Comparison of ENCODE assay signal across 12 mouse cellular contexts in genomic region chr3:88206901-88207371, GRCm38 (mm10). TPM values are rescaled to one million over a fixed set of nuclear protein-coding genes. Genes with fewer than 3 reads are reported as not detected.
DNase-seq lines count a peak whose midpoint lies in the region; ATAC-seq and TF ChIP-seq lines count a peak whose summit lies in the region.
"Had no signal": no experiment of that assay in that cellular context is flagged by ENCODE, and none has a peak within 500 bp of the region (broad histone marks: within the 10 kb centered on the region; RNA-seq: fewer than 3 reads in every experiment).

No protein-coding gene starts in this region.

- H3K27ac ChIP-seq in embryonic facial prominence, embryonic 11.5 days (replicated peaks; ENCODE audit: low read depth, low read length) = no peak overlapping the region
- H3K27ac ChIP-seq in hindbrain, postnatal 0 days = peak overlapping the region; percentile 94
- H3K27ac ChIP-seq in liver, embryonic 11.5 days (ENCODE audit: low read depth, low read length) = no peak overlapping the region
- H3K27ac ChIP-seq: intestine, embryonic 15.5 days; liver, embryonic 15.5 days had no signal

- H3K4me3 ChIP-seq in embryonic facial prominence, embryonic 11.5 days (ENCODE audit: low read depth, low read length) = no peak overlapping the region
- H3K4me3 ChIP-seq in hindbrain, postnatal 0 days (ENCODE audit: low read length) = peak overlapping the region; percentile 57
- H3K4me3 ChIP-seq in liver, embryonic 11.5 days (ENCODE audit: low read depth, low read length) = no peak overlapping the region
- H3K4me3 ChIP-seq: erythroblast, embryonic 14.5 days; intestine, embryonic 15.5 days; liver, embryonic 15.5 days had no signal

- no peaks in the 10 kb centered on the region for H3K36me3 ChIP-seq in embryonic facial prominence, embryonic 11.5 days (replicated peaks; ENCODE audit: control insufficient read depth, insufficient read depth, low read depth, low read length)
- no peaks in the 10 kb centered on the region for H3K36me3 ChIP-seq in hindbrain, postnatal 0 days (ENCODE audit: insufficient read depth, low read length)
- no peaks in the 10 kb centered on the region for H3K36me3 ChIP-seq in liver, embryonic 11.5 days (ENCODE audit: control insufficient read depth, insufficient read depth, low read length)
- H3K36me3 ChIP-seq: intestine, embryonic 15.5 days; liver, embryonic 15.5 days had no signal

- DNase-seq in brain, embryonic 14.5 days (ENCODE audit: low read depth) = peak; percentile 94
- DNase-seq in embryonic facial prominence, embryonic 11.5 days (ENCODE audit: low spot score) = no peak
- peak; percentile 81 for DNase-seq in hindbrain, postnatal 0 days (ENCODE audit: low spot score)
- peak; percentile 40 for DNase-seq in neural tube, embryonic 10.5 days (ENCODE audit: extremely low spot score, low spot score)
- DNase-seq in gastrocnemius, adult 18-20 months (ENCODE audit: low spot score) = no peak
- no peak for DNase-seq in liver, embryonic 11.5 days (ENCODE audit: low spot score)
- no peak for DNase-seq in thymus, postnatal 10 days (ENCODE audit: low spot score in 2 of 2)
- no peak for DNase-seq in adrenal gland, adult (ENCODE audit: inconsistent age in 2 of 2, low spot score in 1 of 2)
- DNase-seq: adrenal gland, adult 8-10 months had no signal

- H3K9ac ChIP-seq in embryonic facial prominence, embryonic 11.5 days (replicated peaks; ENCODE audit: low read length) = no peak overlapping the region
- H3K9ac ChIP-seq in hindbrain, postnatal 0 days (replicated peaks; ENCODE audit: low read length) = peak overlapping the region; percentile 81
- H3K9ac ChIP-seq in liver, embryonic 11.5 days (ENCODE audit: low read depth, low read length) = no peak overlapping the region
- H3K9ac ChIP-seq: intestine, embryonic 15.5 days; liver, embryonic 15.5 days had no signal

- H3K27me3 ChIP-seq in embryonic facial prominence, embryonic 11.5 days (ENCODE audit: control insufficient read depth, insufficient read depth, low read length) = peaks cover 86% of the 10 kb centered on the region
- no peaks in the 10 kb centered on the region for H3K27me3 ChIP-seq in hindbrain, postnatal 0 days (ENCODE audit: insufficient read depth, low read length)
- peaks cover 100% of the 10 kb centered on the region for H3K27me3 ChIP-seq in liver, embryonic 11.5 days (replicated peaks; ENCODE audit: control insufficient read depth, insufficient read depth, low read length)

- TF ChIP-seq POLR2A in brain, embryonic 14.5 days (IDR thresholded peaks at IDR 0.05; ENCODE audit: borderline replicate concordance, extremely low read depth, insufficient read depth, insufficient read length, poor library complexity, severe bottlenecking) = no peak; the same call in 1 of the 2 replicates

- H3K4me2 ChIP-seq in embryonic facial prominence, embryonic 11.5 days (ENCODE audit: low read depth, low read length) = no peak overlapping the region
- H3K4me2 ChIP-seq in hindbrain, postnatal 0 days (ENCODE audit: low read depth, low read length) = peak overlapping the region; percentile 66
- no peak overlapping the region for H3K4me2 ChIP-seq in liver, embryonic 11.5 days
- H3K4me2 ChIP-seq: intestine, embryonic 15.5 days; liver, embryonic 15.5 days had no signal

- TF ChIP-seq CTCF in brain, embryonic 14.5 days (IDR thresholded peaks at IDR 0.05; ENCODE audit: borderline replicate concordance, extremely low read depth, insufficient read depth, insufficient read length) = no peak
- no peak for TF ChIP-seq CTCF in hindbrain, postnatal 0 days (IDR thresholded peaks at IDR 0.05; ENCODE audit: low read depth)

- WGBS in embryonic facial prominence, embryonic 11.5 days = under 1% methylated on average over 14 of the region's 14 CpGs
- WGBS in hindbrain, postnatal 0 days = under 1% methylated on average over 14 of the region's 14 CpGs
- WGBS in liver, embryonic 11.5 days = 4% methylated on average over 14 of the region's 14 CpGs

- H3K4me1 ChIP-seq in embryonic facial prominence, embryonic 11.5 days (ENCODE audit: control insufficient read depth, insufficient read depth, low read length) = no peaks in the 10 kb centered on the region
- H3K4me1 ChIP-seq in hindbrain, postnatal 0 days (ENCODE audit: insufficient read depth, low read length) = peaks cover 44% of the 10 kb centered on the region
- H3K4me1 ChIP-seq in liver, embryonic 11.5 days (replicated peaks; ENCODE audit: control insufficient read depth, insufficient read depth, low read length) = no peaks in the 10 kb centered on the region
- H3K4me1 ChIP-seq: intestine, embryonic 15.5 days; liver, embryonic 15.5 days had no signal

- H3K9me3 ChIP-seq in embryonic facial prominence, embryonic 11.5 days (replicated peaks; ENCODE audit: control insufficient read depth, low read length) = no peaks in the 10 kb centered on the region
- no peaks in the 10 kb centered on the region for H3K9me3 ChIP-seq in hindbrain, postnatal 0 days (ENCODE audit: low read length)
- H3K9me3 ChIP-seq in liver, embryonic 11.5 days (ENCODE audit: control insufficient read depth, low read length) = no peaks in the 10 kb centered on the region
- H3K9me3 ChIP-seq: intestine, embryonic 15.5 days; liver, embryonic 15.5 days had no signal

- ATAC-seq in embryonic facial prominence, embryonic 11.5 days (replicated peaks; ENCODE audit: insufficient number of reproducible peaks, low FRiP score, low TSS enrichment, low read depth) = peak; percentile 45
- ATAC-seq in hindbrain, postnatal 0 days = peak; percentile 33
- no peak for ATAC-seq in liver, embryonic 11.5 days (replicated peaks; ENCODE audit: low FRiP score)
- ATAC-seq: intestine, embryonic 15.5 days had no signal

RNA-seq across cellular contexts. Expression of gene Rhbg, which starts 47.6 kb away (rescaled TPM):
- 0.45 and 0.73 TPM in 2 replicates for polyA plus RNA-seq in brain, embryonic 14.5 days (2012; rRNA removed)
- polyA plus RNA-seq in embryonic facial prominence, embryonic 11.5 days (2014; fragmentation: Nextera tagmentation; extraction: Ambion mirVana) = 0.25 and 0.26 TPM in 2 replicates
- total RNA-seq in hindbrain, postnatal 0 days (2014; rRNA removed) = 0.94 and 1.0 TPM in 2 replicates
- polyA plus RNA-seq in hindbrain, postnatal 0 days (2015; fragmentation: Nextera tagmentation; extraction: Ambion mirVana) = 0.37 and 0.43 TPM in 2 replicates
- not detected for total RNA-seq in gastrocnemius, adult 18-20 months (2021)
- polyA plus RNA-seq in liver, embryonic 11.5 days (2014; fragmentation: Nextera tagmentation; extraction: Ambion mirVana) = 16.3 and 19.5 TPM in 2 replicates
- polyA plus RNA-seq: erythroblast, embryonic 14.5 days had no signal

Comparison
In these comparisons a context has a peak if more than half of its experiments do, and no peak if none do; other contexts are left out.
1. DNase-seq: peak in brain, embryonic 14.5 days (single experiment), hindbrain, postnatal 0 days (single experiment) and neural tube, embryonic 10.5 days (single experiment); none in embryonic facial prominence, embryonic 11.5 days (single experiment), gastrocnemius, adult 18-20 months (single experiment), liver, embryonic 11.5 days (single experiment), thymus, postnatal 10 days (0 of 2) and adrenal gland, adult (0 of 2).
2. RNA of gene Rhbg, which starts 47.6 kb away (polyA plus RNA-seq): 16.3 to 19.5 TPM in liver, embryonic 11.5 days; 0.45 to 0.73 TPM in brain, embryonic 14.5 days, 0.37 to 0.43 TPM in hindbrain, postnatal 0 days and 0.25 to 0.26 TPM in embryonic facial prominence, embryonic 11.5 days; every median in the first group is over 10 times any median in the second.